Mouse (Mus musculus) testis, adult 2 months (tissue): ENCODE data around the gene Ccdc159.

Experiments used
- CTCF ChIP-seq: fragments of 200-500 bp; IDR thresholded peaks from 2 replicates; pipeline ENCODE4 v1.5.1; 2012; ENCODE audit warnings: low read depth, mild to moderate bottlenecking, inconsistent platforms, low read length, moderate library complexity; ENCODE audit not compliant: control insufficient read depth, insufficient read depth, insufficient replicate concordance
- POLR2A ChIP-seq: fragments of 200-500 bp; IDR thresholded peaks from 2 replicates; pipeline ENCODE4 v1.6.1; 2012; ENCODE audit warnings: low read depth, mild to moderate bottlenecking, inconsistent platforms, low read length, moderate library complexity; ENCODE audit not compliant: control insufficient read depth

DNA sequence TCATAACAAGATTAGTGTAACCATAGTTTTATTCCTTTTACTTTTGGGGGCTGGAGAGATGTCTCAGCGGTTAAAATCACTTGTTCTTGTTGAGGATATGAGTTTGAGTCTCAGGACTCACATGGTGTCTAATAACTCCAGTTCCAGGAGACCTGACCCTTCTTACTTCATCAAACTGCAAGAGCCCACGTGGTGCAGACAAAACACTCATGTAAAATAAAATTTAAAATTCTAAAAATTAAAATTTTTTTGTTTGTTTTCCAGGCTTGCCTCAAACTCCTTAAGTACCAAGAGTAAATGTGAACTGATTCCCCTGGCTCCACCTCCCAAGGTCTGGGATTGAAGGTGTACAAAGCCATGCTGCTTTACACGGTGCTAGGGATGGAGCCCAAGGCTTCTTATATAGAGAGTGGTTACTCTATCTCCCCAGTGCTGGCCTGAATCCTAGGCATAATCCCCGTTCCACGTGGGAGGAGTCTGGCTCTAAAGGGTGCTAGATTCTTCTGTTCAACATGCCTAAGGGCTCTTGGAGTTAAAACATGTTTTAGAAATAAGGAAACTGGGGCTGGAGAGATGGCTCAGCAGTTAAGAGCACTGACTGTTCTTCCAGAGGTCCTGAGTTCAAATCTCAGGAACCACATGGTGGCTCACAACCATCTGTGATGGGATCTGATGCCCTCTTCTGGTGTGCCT is 8.4 kb upstream of the Ccdc159 start:
- no peak for TF ChIP-seq CTCF
- no peak for TF ChIP-seq POLR2A
